Mouse (Mus musculus) liver, embryonic 13.5 days (tissue): ENCODE data around the gene Robo2. TPM values are rescaled to one million over a fixed set of nuclear protein-coding genes. Genes with fewer than 3 reads are reported as not detected.

Experiments
- ATAC-seq: fragments of 200-750 bp; cut with Nextera tagmentation; 2 replicates; pipeline ENCODE4 v1.8.0; 2017; ENCODE audit warnings: low read depth, mild to moderate bottlenecking, moderate number of reproducible peaks, moderate library complexity
- DNase-seq: peaks from one replicate; pipeline ENCODE4 v3.0.0; 2022
- H3K27ac ChIP-seq: fragments of 300-500 bp; sonication (generic); 2 replicates; pipeline ENCODE4 v1.5.1; 2015; ENCODE audit warnings: moderate library complexity, mild to moderate bottlenecking, inconsistent platforms
- H3K27me3 ChIP-seq: fragments of 300-500 bp; sonication (generic); 2 replicates; pipeline ENCODE4 v1.6.1; 2015; ENCODE audit warnings: mild to moderate bottlenecking, inconsistent platforms
- H3K36me3 ChIP-seq: fragments of 300-500 bp; sonication (generic); 2 replicates; pipeline ENCODE4 v1.6.1; 2015; ENCODE audit warnings: mild to moderate bottlenecking, inconsistent platforms
- H3K4me1 ChIP-seq: fragments of 300-500 bp; sonication (generic); replicated peaks from 2 replicates; pipeline ENCODE4 v1.6.1; 2015; ENCODE audit warnings: inconsistent platforms
- H3K4me2 ChIP-seq: fragments of 300-500 bp; sonication (generic); 2 replicates; pipeline ENCODE4 v1.6.1; 2015; ENCODE audit warnings: inconsistent platforms, mild to moderate bottlenecking, moderate library complexity
- H3K4me3 ChIP-seq: fragments of 300-500 bp; sonication (generic); replicated peaks from 2 replicates; pipeline ENCODE4 v1.5.1; 2015; ENCODE audit warnings: mild to moderate bottlenecking, inconsistent platforms
- H3K9ac ChIP-seq: fragments of 300-500 bp; sonication (generic); 2 replicates; pipeline ENCODE4 v1.6.1; 2015; ENCODE audit warnings: mild to moderate bottlenecking, inconsistent platforms
- H3K9me3 ChIP-seq: fragments of 300-500 bp; sonication (generic); replicated peaks from 2 replicates; pipeline ENCODE4 v1.6.1; 2016; ENCODE audit warnings: inconsistent platforms
- WGBS: fragments of 180-500 bp; shearing (Covaris S2); methylation state at CpG from one replicate; pipeline ENCODE4 v1.1.7; 2015; ENCODE audit not compliant: insufficient replicate concordance; 5-methylcytosine and 5-hydroxymethylcytosine counted together
- polyA plus RNA-seq: library from polyadenylated mRNA; unstranded; fragments of >200 nt; fragmentation: Nextera tagmentation; extraction: Ambion mirVana; gene quantifications from 2 replicates; pipeline ENCODE4 v1.2.1, GENCODE M21; 2015

Gene Robo2
- polyA plus RNA-seq, 1 experiment from 2014 or later: 4.8 TPM

DNA sequence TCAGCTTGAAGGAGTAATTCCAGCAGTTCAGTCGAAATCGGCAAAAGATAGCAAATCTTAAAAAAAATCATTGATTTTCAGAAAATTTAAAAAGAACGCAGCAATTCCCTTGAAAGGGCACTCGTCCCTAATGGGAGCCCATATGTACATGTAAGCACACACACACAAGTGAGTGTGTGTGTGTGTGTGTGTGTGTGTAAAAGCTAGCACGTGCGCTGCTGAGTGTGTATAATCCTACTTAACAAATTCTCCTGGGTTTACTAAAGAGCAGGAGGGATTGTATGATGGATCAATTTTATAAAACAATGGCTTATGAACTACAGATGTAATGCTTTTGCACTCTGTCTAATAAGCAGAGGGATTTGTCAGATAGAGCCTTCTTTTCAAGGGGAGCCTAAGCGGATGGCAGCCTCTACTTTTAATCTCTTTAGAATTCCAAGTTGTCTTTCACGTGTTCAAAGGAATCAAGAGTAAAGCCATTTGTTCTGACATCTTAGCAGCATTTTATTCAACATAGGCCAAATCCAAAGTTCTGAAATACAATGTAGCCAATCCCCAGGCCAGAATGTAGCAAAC lies 218.6 kb downstream of the Robo2 start:
- Histone ChIP-seq H3K36me3 (no peaks in the 10 kb centered on the region), H3K9me3 (no peaks in the 10 kb centered on the region), H3K4me1 (no peaks in the 10 kb centered on the region), H3K4me2 (no peak overlapping the region), H3K27ac (no peak overlapping the region), H3K4me3 (no peak overlapping the region), H3K9ac (no peak overlapping the region), H3K27me3 (no peaks in the 10 kb centered on the region)
- ATAC-seq: no peak
- WGBS: 73% methylated on average over 8 of the region's 8 CpGs
- DNase-seq: no peak

GRCm38 (mm10) chr16:74191621-74192020 lies 220.0 kb downstream of the Robo2 start:
- no peak overlapping the region for H3K4me2 ChIP-seq
- DNase-seq (no peak), ATAC-seq (no peak)
- no peak overlapping the region for H3K4me3 ChIP-seq
- no peak overlapping the region for H3K9ac ChIP-seq
- H3K27me3 ChIP-seq: no peaks in the 10 kb centered on the region
- H3K27ac ChIP-seq: no peak overlapping the region
- no peaks in the 10 kb centered on the region for H3K9me3 ChIP-seq
- no peaks in the 10 kb centered on the region for H3K4me1 ChIP-seq
- 53% methylated on average over 2 of the region's 2 CpGs for WGBS
- no peaks in the 10 kb centered on the region for H3K36me3 ChIP-seq

DNA sequence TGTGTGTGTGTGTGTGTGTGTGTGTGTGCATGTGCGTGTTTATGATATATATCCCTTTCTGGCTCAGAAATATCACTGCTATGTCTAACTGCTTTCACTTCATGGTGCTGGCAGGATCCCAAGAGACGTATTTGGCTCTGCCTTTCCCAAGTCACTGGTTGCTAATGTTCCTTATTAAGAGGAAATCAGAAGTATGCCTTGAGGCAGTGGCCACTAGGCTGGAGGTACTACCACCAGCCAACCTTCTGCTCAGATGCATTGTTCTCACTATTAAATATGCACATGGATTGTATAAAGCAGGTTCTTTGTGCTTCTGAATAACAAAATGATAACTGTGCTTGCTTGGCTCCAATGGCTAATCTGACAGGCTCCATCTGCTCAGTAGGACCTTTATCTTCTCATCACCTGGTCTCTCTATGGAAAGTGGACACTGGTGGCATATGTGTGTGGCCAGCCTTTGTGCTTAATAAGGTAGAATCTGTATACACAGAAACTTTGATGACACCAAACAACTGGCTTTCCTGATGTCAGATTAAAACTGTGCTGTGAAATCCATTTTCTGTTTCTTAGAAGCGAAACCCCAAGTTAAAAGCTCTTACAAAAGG lies 229.0 kb downstream of the Robo2 start:
- Histone ChIP-seq H3K27ac (no peak overlapping the region), H3K36me3 (no peaks in the 10 kb centered on the region), H3K27me3 (no peaks in the 10 kb centered on the region), H3K4me2 (no peak overlapping the region), H3K9me3 (no peaks in the 10 kb centered on the region), H3K9ac (no peak overlapping the region), H3K4me1 (no peaks in the 10 kb centered on the region), H3K4me3 (no peak overlapping the region)
- ATAC-seq (no peak), DNase-seq (no peak)
- WGBS: 50% methylated on average over 2 of the region's 3 CpGs

GRCm38 (mm10) chr16:74172673-74173072 lies 239.0 kb downstream of the Robo2 start:
- H3K9ac ChIP-seq: no peak overlapping the region
- no peaks in the 10 kb centered on the region for H3K9me3 ChIP-seq
- H3K4me1 ChIP-seq: no peaks in the 10 kb centered on the region
- no peak overlapping the region for H3K27ac ChIP-seq
- no peak overlapping the region for H3K4me3 ChIP-seq
- no peak overlapping the region for H3K4me2 ChIP-seq
- 70% methylated on average over 3 of the region's 3 CpGs for WGBS
- DNase-seq: no peak
- ATAC-seq: no peak
- no peaks in the 10 kb centered on the region for H3K36me3 ChIP-seq
- no peaks in the 10 kb centered on the region for H3K27me3 ChIP-seq

DNA sequence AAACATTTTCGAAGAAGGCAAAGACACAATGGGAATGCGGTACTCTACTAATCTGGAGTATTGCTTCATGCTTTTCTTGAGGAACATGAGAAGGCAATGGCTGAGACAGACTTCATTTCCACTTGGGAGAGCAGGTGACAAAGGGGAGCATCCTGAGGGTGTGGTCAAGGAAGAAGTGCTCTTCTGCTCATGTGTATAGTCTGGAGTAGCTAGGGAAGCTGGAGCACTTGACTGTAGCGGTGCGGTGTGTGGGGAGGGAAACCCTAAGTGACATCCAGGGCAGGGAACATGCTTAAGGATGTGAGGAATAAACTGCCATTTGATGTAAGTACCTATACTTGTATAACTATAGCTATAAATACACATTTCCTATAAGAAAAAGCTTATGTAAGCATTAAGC lies 242.0 kb downstream of the Robo2 start:
- H3K36me3 ChIP-seq: no peaks in the 10 kb centered on the region
- H3K27ac ChIP-seq: no peak overlapping the region
- DNase-seq (no peak), ATAC-seq (no peak)
- no peak overlapping the region for H3K4me2 ChIP-seq
- H3K9ac ChIP-seq: no peak overlapping the region
- no peaks in the 10 kb centered on the region for H3K9me3 ChIP-seq
- no peaks in the 10 kb centered on the region for H3K4me1 ChIP-seq
- H3K4me3 ChIP-seq: no peak overlapping the region
- H3K27me3 ChIP-seq: no peaks in the 10 kb centered on the region
- 82% methylated on average over 4 of the region's 4 CpGs for WGBS

DNA sequence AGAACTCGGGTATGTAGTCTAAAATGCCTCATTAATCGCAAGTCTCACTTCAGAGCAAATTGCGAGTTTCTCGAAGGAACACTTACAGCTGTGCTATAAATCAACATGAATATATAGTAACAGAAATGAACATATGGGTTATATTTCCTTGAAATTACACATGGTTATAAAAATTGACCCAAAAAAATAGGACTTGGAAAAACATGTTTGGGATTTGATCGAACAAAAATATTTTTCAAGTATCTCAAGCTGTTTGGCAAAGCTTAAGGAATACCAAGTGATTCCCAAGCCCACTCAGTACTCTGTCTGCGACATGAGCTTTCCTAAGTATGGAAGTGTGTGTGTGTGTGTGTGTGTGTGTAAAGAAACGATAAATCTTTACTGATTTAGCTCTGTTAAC lies 242.5 kb downstream of the Robo2 start:
- Histone ChIP-seq H3K9ac (no peak overlapping the region), H3K4me1 (no peaks in the 10 kb centered on the region), H3K9me3 (no peaks in the 10 kb centered on the region), H3K36me3 (no peaks in the 10 kb centered on the region), H3K27ac (no peak overlapping the region), H3K4me2 (no peak overlapping the region), H3K4me3 (no peak overlapping the region), H3K27me3 (no peaks in the 10 kb centered on the region)
- DNase-seq: no peak
- 60% methylated on average over 7 of the region's 7 CpGs for WGBS
- ATAC-seq: no peak

DNA sequence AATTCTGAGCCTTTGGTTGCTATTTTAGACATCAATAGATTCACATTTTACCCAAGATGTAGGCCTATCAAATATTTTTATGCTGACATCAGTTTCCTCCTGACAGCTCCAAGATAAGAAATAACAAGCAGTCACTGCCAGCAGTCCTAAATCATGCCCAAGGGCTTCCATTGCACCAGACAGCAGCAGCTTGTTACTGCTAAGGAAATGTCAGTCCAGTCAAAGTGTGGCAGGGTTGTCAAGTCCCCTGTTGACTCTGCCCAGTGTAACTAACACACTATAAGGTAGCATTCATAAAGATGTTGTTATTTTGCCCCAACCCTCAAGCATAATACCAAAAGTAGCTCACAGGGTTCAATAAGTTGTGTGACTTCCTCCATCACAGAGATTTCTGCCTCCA lies 243.8 kb downstream of the Robo2 start:
- no peak for DNase-seq
- Histone ChIP-seq H3K27me3 (no peaks in the 10 kb centered on the region), H3K4me3 (no peak overlapping the region), H3K27ac (no peak overlapping the region), H3K9ac (no peak overlapping the region), H3K36me3 (no peaks in the 10 kb centered on the region), H3K4me2 (no peak overlapping the region), H3K9me3 (no peaks in the 10 kb centered on the region), H3K4me1 (no peaks in the 10 kb centered on the region)
- no peak for ATAC-seq

GRCm38 (mm10) chr16:74162041-74162440 lies 249.6 kb downstream of the Robo2 start:
- no peaks in the 10 kb centered on the region for H3K36me3 ChIP-seq
- ATAC-seq: no peak
- H3K27me3 ChIP-seq: no peaks in the 10 kb centered on the region
- no peaks in the 10 kb centered on the region for H3K9me3 ChIP-seq
- no peak for DNase-seq
- no peak overlapping the region for H3K4me2 ChIP-seq
- H3K4me3 ChIP-seq: no peak overlapping the region
- H3K9ac ChIP-seq: no peak overlapping the region
- WGBS: 61% methylated on average over 4 of the region's 4 CpGs
- no peaks in the 10 kb centered on the region for H3K4me1 ChIP-seq
- H3K27ac ChIP-seq: no peak overlapping the region

DNA sequence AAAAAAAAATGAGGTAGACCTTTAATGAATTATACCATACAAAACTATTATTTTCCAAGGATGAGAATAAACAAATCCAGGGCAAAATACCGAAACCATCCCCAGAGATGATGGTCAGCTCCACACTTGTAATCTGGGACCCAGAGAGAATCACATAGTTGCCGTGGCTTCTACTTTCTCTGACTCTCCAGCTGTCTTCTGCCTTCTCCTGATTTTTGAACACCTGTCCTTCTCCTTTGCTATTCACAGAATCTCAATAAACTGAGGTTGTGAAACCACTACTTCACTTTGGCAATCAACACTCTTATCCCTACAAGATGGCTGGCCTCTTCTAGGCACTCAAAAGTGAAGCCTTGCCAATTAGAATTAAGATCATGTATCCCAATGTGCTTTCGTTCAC lies 252.4 kb downstream of the Robo2 start:
- Histone ChIP-seq H3K9ac (no peak overlapping the region), H3K4me3 (no peak overlapping the region), H3K36me3 (no peaks in the 10 kb centered on the region), H3K4me1 (no peaks in the 10 kb centered on the region), H3K27ac (no peak overlapping the region), H3K27me3 (no peaks in the 10 kb centered on the region), H3K4me2 (no peak overlapping the region), H3K9me3 (no peaks in the 10 kb centered on the region)
- WGBS: 62% methylated on average over 3 of the region's 3 CpGs
- DNase-seq (no peak), ATAC-seq (no peak)

DNA sequence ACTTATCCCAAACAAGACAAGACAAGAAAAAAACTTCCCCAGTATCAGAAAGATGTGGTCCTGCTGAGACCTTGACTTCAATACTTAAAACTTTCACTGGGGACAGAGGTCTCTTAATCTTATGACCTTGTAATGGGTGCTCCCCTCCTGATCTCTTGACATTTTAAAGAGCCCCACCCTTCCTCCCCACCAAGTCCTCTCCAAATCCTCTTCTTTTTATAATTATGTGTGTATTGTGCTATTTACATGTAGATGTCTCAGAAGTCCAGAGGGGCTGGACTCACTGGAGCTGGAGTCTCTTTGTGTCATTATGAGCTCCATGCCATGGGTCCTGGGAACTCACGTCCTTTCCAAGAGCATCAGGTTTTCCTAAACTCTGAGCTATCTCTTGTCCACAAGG lies 275.4 kb downstream of the Robo2 start:
- H3K4me1 ChIP-seq: no peaks in the 10 kb centered on the region
- H3K4me3 ChIP-seq: no peak overlapping the region
- ATAC-seq (no peak), DNase-seq (no peak)
- H3K9ac ChIP-seq: no peak overlapping the region
- no peaks in the 10 kb centered on the region for H3K9me3 ChIP-seq
- WGBS: 45% methylated on average over 1 of the region's 1 CpGs
- H3K36me3 ChIP-seq: no peaks in the 10 kb centered on the region
- no peak overlapping the region for H3K27ac ChIP-seq
- H3K27me3 ChIP-seq: no peaks in the 10 kb centered on the region
- no peak overlapping the region for H3K4me2 ChIP-seq

GRCm38 (mm10) chr16:74132833-74133232 lies 278.8 kb downstream of the Robo2 start:
- Histone ChIP-seq H3K27me3 (no peaks in the 10 kb centered on the region), H3K4me1 (no peaks in the 10 kb centered on the region), H3K9me3 (no peaks in the 10 kb centered on the region), H3K4me3 (no peak overlapping the region), H3K4me2 (no peak overlapping the region), H3K27ac (no peak overlapping the region), H3K9ac (no peak overlapping the region), H3K36me3 (no peaks in the 10 kb centered on the region)
- 64% methylated on average over 6 of the region's 6 CpGs for WGBS
- ATAC-seq (no peak), DNase-seq (no peak)

GRCm38 (mm10) chr16:74131370-74131769 lies 280.3 kb downstream of the Robo2 start:
- WGBS: 77% methylated on average over 5 of the region's 5 CpGs

More at GRCm38 (mm10) chr16:74131370-74131769, 280.3 kb downstream of the Robo2 start:
- H3K4me3 ChIP-seq: no peak overlapping the region
- no peak overlapping the region for H3K27ac ChIP-seq
- no peak for ATAC-seq
- no peak overlapping the region for H3K9ac ChIP-seq
- no peaks in the 10 kb centered on the region for H3K27me3 ChIP-seq
- H3K9me3 ChIP-seq: no peaks in the 10 kb centered on the region
- no peaks in the 10 kb centered on the region for H3K4me1 ChIP-seq
- H3K36me3 ChIP-seq: no peaks in the 10 kb centered on the region
- no peak for DNase-seq
- H3K4me2 ChIP-seq: no peak overlapping the region
